Mouse (Mus musculus) erythroblast, embryonic 14.5 days (primary cell): ENCODE measurements around the gene Mme.

ENCODE experiments used
- GATA1 ChIP-seq: IDR thresholded peaks from 2 replicates; pipeline ENCODE4 v1.6.1; 2012; ENCODE audit warnings: low read length, inconsistent platforms, mixed read lengths
- TAL1 ChIP-seq: IDR thresholded peaks from 3 replicates; pipeline ENCODE4 v1.6.1; 2012; ENCODE audit warnings: low read length, inconsistent platforms, mixed read lengths

- no peak for TF ChIP-seq TAL1
- no peak for TF ChIP-seq GATA1
These were observed 55.1 kb downstream of the Mme start for GRCm38 (mm10) chr3:63296411-63296810.
